Mouse (Mus musculus) heart, postnatal 10 days (tissue): Measurements from ENCODE around the gene B3gntl1. TPM values are rescaled to one million over a fixed set of nuclear protein-coding genes. Genes with fewer than 3 reads are reported as not detected.
"Not testable (repeated sequence)": the region's sequence is repeated elsewhere in the genome, so short reads cannot be mapped to it uniquely, and the experiment has no call there.

Experiments used
- DNase-seq, 2 experiments: peaks; one replicate each; pipeline ENCODE4 v3.0.0; 2021
- intact Hi-C: fragments of 180-260 bp; cut with DNase I; formaldehyde crosslinking; loops from one replicate; pipeline ENCODE4 v1.15.1; 2025
- total RNA-seq, 2 experiments: library from RNA; stranded (reverse); gene quantifications; 2 replicates each; pipeline ENCODE4 v1.2.3; 2021

The B3gntl1 gene
- total RNA-seq, 2 experiments from 2014 or later, result 3.5 to 5.5 TPM

- intact Hi-C loops, result no loop called here
- no peak for DNase-seq
Observed at GRCm38 (mm10) chr11:121686091-121686490, 13.1 kb upstream of the B3gntl1 start.

GRCm38 (mm10) chr11:121685491-121686001 lies 12.6 kb upstream of the B3gntl1 start:
- DNase-seq, result peak in 1 of 2 experiments; percentile 19
- intact Hi-C loops, result no loop called here

- intact Hi-C loops, result no loop called here
- DNase-seq, result no peak
Observed at GRCm38 (mm10) chr11:121683243-121683642, 10.3 kb upstream of the B3gntl1 start.

- DNase-seq, result peak; percentile 29 to 37
- intact Hi-C loops, result no loop called here
Observed at GRCm38 (mm10) chr11:121680750-121681149, 7.8 kb upstream of the B3gntl1 start.

- intact Hi-C loops, result no loop called here
- DNase-seq, result no peak
Observed at GRCm38 (mm10) chr11:121679581-121679980, 6.6 kb upstream of the B3gntl1 start.

- no peak for DNase-seq
- intact Hi-C loops, result no loop called here
Observed at GRCm38 (mm10) chr11:121676836-121677235, 3.9 kb upstream of the B3gntl1 start.

- intact Hi-C loops, result loop anchor here (1.0 kb wide), 1 partner anchor 29 kb away; no protein-coding TSS in a partner anchor
- DNase-seq, result no peak
Observed at GRCm38 (mm10) chr11:121673629-121674028, 676 bp upstream of the B3gntl1 start.

GRCm38 (mm10) chr11:121672312-121672989 lies 502 bp downstream of the B3gntl1 start:
- DNase-seq, result no peak
- intact Hi-C loops, result no loop called here

- DNase-seq, result no peak
- intact Hi-C loops, result no loop called here
Observed at GRCm38 (mm10) chr11:121670926-121671325, 2.0 kb downstream of the B3gntl1 start.

GRCm38 (mm10) chr11:121668776-121669175 lies 4.2 kb downstream of the B3gntl1 start:
- intact Hi-C loops, result no loop called here
- DNase-seq, result no peak

- DNase-seq, result no peak
- intact Hi-C loops, result no loop called here
Observed at GRCm38 (mm10) chr11:121667541-121667940, 5.4 kb downstream of the B3gntl1 start.

GRCm38 (mm10) chr11:121661116-121661515 lies 11.8 kb downstream of the B3gntl1 start:
- DNase-seq, result no peak
- intact Hi-C loops, result no loop called here

- DNase-seq, intact Hi-C loops: not testable (repeated sequence)
Observed at GRCm38 (mm10) chr11:121660604-121661003, 12.3 kb downstream of the B3gntl1 start.

GRCm38 (mm10) chr11:121658151-121658550 lies 14.8 kb downstream of the B3gntl1 start:
- intact Hi-C loops, result no loop called here
- no peak for DNase-seq

GRCm38 (mm10) chr11:121655807-121656511 lies 17.0 kb downstream of the B3gntl1 start:
- intact Hi-C loops, result no loop called here
- DNase-seq, result no peak

GRCm38 (mm10) chr11:121655166-121655806 lies 17.7 kb downstream of the B3gntl1 start:
- no peak for DNase-seq
- intact Hi-C loops, result no loop called here

- intact Hi-C loops, result loop anchor here (5.0 kb wide), 2 partner anchors 48 to 177 kb away; partner anchors contain the start of gene Metrnl
- DNase-seq, result peak in 1 of 2 experiments; percentile 20
Observed at GRCm38 (mm10) chr11:121654406-121654945, 18.5 kb downstream of the B3gntl1 start.

- intact Hi-C loops, result loop anchor here (5.0 kb wide), 2 partner anchors 49 to 176 kb away; partner anchors contain the start of gene Metrnl
- no peak for DNase-seq
Observed at GRCm38 (mm10) chr11:121653631-121654030, 19.3 kb downstream of the B3gntl1 start.

- intact Hi-C loops, result loop anchor here (1.0 to 5.0 kb wide), 3 partner anchors 50 to 175 kb away; partner anchors contain the start of gene Metrnl
- peak; percentile 47 to 78 for DNase-seq
Observed at GRCm38 (mm10) chr11:121652547-121653305, 20.2 kb downstream of the B3gntl1 start.

GRCm38 (mm10) chr11:121651983-121652382 lies 21.0 kb downstream of the B3gntl1 start:
- intact Hi-C loops, result loop anchor here (1.0 to 5.0 kb wide), 3 partner anchors 50 to 175 kb away; partner anchors contain the start of gene Metrnl
- peak; percentile 9 to 17 for DNase-seq
